Mouse (Mus musculus) retina, postnatal 7 days (tissue): ENCODE data around the gene Tsnax.

Source experiments
- DNase-seq: peaks from one replicate; pipeline ENCODE4 v3.0.0-alpha.2; 2012; ENCODE audit warnings: low read depth, low spot score

Gene Tsnax

DNA sequence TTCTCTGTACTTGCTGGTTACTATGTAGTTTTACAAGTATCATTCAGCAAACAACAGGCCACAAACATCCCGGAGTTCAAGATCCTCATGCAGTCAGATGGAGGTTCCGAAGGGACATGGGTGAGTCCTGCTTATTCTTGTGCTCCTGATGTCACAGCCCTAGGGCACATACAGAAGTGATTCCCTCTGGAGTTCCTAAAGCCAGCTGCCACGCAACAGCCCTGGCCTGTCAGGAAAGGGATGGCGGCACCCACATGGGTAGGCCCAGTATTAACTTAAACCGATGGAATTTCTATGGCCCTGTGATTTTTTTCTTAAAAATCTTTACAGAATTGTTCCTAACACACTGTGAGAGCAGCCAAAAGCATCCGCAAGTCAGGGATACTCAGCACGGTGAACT is 30.6 kb downstream of the Tsnax start:
- DNase-seq = no peak

DNA sequence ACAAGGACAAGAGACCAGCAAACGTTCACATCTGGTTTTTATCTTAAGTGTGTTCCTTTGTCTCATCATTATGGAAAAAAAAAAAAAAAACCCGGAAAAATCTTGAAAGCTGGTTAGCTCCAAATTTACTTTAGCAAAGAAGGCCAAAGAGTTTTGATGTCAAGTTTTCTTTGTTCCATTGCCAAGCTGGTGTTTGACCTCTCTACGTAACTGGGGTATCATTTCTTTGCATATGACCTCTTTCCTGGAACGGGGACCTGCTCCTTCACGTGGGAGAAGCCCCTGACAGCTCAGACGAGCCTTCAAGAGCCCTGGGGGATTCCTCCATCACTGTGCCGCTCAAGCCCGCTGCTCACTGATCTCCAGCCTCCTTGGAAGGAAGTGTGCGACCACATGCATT is 31.1 kb downstream of the Tsnax start:
- DNase-seq = no peak

DNA sequence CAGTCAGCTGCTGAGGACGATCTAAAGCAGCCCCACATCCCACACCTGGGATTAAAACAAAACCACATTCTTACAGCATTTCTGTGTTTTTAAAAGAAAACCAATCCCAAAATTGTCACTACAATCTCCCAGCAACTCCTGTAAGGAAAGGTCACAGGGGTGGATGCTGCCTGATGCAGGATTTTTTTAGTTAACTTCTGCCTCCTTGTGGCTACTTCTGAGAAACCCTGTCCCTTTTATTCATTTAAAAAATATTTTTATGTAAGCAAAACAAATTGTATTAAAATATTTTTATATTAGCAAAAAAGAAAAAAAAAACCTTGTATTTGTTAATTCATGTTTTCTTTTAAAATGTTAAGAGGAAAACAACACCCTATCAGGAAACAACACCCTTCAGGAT is 33.0 kb downstream of the Tsnax start:
- no peak for DNase-seq

DNA sequence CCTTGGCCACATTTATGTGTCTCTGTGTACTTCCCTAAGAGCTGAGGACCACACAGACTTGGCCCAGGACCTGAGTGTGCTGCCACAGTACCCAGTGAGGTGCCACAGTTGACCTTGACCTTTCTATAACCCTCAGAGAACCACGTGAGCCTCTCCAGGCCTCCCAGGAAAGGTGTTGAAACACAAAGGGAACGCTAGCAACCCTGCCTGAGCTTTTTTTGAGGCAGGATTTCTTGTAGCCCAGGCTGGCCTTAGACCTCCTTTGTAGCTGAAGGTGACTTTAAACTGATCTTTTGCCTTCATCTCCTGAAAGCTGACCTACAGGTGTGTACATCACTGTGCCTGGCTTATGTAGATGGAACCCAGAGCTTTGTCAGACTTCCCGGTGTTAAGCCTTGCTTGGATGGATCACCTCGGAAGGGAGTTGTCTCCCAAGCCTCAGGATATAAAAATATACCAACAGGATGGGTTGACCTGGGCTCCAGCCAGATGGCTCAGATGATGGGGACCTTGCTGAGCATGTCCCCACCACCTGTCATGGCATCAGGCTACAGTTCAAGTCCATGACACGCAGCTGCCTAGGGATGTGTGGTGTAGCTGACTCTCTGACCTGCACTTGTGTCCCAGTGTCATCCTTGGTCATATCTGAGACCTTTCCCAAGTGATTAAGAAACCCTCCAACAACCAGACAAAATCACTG is 36.4 kb downstream of the Tsnax start:
- no peak for DNase-seq

DNA sequence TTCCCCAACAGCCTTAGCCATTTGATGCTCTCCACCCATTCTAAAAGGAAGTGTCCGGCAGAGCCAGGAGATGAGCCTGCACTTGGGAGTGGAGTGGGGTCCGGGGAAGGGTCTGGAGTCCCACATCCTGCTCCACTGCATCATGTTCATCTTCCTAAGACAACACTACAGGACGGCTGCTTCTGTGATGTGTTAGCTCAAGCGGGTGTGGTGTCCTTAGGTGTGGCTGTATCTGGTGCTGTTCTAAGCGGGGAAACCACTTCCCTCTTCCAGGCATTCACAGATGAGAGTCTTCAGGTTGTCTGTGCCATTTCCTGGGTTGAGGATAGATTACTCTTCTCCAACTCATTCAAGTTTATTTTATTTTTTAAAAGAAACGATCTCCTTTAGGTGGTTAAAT is 37.0 kb downstream of the Tsnax start:
- no peak for DNase-seq

DNA sequence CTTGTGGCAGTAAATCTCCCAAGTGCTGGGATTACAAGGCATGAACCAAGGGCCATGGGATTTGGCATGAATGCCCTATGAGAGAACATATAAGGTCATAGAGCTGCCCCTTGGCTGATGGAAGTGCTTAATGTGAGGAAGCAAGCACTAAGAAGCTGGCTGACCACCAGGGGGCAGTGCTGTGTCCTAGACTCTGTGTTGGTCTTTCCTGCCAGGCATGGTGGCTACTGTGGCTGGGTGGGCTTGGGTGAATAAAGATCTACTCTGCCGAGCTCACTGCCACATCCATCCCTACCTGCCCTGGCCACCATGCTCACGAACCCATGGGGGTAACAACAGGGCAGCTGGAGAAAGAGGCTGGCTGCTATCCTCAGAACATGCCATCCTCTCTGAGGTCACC is 39.2 kb downstream of the Tsnax start:
- DNase-seq = peak; percentile 65

DNA sequence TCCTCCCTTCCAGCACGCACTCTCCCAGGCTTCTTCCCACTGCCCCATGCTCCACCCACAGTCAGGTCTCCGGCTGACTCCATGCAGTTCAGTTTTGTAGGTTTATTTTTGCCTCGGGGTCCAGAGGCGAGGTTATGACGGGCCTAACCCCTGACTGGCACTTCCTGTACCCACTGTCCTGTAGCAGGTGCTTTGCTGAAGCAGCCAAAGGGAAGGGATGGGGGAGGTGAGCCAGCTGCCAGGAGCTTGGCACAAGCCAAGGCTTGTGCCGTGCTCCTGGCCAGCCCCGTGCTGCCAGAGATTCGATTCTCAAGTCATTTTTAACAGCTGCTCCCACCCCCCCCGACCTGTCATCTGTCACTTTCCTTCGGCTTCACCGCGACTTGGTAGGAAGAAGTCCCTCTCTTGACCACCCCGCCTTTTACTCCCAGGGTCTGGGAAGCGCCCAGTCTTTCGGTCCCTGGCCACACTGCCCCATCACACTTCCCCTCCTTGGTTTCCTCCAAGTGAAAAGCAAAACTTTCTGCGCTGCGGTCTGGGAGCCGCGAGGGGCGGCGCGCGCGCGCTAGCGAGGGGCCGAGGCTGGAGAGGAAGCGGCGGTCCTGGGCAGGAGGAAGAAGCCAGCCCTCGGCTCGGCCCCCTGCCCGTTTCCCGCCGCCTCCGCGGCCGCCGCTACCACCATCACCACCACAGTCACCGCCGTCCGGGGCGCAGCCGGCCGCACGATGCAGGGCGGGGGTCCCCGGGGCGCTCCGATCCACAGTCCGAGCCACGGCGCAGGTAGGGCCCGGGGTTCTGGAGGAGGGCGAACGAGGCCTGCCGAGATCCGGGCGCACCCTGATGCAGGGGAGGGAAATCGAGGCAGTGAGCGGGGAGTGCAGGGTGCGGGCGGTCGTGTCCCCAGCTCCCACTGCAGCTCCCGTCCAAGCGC is 41.0 kb downstream of the Tsnax start, which contains the start of gene Disc1:
Disc1 (plus strand) TSS at position 691 of the 931 bp plus-strand sequence.
- DNase-seq = no peak

DNA sequence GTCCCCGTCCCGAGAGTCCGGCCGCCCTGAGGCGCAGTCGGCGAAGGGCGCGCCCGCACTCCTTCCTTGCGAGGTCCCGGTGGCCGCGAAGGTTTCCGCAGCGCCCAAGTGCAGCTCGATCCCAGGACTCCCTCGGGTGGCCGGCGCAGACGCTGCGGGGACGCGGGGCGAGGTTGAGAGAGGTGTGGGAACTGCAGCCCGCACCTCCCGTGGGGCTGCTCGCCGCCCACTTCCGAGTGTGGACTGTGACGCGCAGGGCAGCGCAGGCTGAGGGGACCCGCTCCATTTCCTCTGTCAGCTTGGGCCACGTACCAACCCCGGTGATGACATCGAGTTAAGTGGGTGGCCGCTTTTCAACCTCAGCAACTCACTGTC is 41.6 kb downstream of the Tsnax start:
- DNase-seq = no peak

DNA sequence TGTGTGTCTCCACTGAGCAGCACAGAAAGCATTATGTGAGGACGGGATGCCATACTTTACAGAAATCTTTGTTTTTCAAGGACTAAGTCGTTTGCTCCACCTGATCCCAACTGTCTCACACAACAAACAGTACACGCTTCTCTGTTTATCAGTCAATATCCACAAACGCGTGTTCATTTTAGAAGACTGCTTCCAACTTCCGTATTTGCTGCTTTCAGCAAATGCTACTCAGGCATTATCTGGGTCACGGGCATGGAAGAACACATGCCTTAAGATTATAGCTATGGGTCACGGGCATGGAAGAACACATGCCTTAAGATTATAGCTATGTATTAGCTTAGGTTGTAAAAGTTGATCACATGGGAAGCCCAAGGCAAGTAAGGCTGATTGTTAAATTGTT is 48.1 kb downstream of the Tsnax start:
- DNase-seq = no peak

DNA sequence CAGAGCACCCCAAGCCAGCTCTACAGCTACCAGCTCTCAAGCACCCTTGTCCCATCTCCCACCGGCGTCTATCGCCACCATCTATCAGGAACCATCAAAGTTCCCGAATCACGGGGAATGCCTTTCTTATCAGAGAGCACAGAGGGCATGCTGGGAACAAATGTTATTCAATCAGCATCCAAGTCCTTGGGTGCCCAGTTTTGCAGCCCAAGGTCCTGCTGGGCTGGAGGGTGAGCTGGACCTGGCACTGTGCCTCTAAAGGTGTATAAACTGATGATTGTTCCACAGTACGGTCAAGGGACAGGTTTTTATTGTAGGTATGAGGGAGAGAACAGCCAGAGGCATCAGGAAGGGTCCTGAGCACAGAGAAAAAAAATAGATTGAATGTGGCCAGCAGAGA is 52.8 kb downstream of the Tsnax start:
- no peak for DNase-seq

DNA sequence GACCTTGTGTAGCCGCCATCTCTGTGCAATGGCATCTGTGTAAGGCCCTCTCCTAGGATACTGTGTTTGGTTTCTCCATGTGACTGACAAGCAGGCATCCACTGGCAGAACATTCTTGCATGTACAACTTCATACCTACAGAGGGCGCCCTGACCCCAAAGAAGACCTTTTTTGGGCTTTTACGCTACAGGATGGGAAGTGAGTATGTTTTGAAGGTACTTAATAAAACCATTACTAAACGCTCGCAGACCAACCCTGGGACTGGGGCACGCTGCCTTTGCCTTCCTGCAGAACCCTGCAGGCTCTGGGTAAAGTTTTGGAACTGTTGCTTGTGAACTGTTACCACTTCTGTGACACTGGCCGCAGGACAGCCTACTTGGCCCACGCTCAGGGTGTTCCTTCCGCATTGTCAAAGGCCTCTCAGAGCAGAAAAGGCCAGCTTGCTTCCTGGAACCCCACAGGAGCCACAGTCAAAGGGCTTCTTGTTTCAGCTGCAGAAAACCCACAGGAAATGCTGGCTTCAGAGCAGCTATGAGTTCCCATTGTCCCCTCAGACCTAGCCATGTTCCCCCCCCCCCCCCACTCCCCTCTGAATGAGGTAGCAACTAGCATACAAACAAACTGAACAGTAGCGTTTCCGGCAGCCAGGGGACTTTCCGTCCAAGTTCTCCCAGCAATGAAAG is 54.3 kb downstream of the Tsnax start:
- DNase-seq = no peak

DNA sequence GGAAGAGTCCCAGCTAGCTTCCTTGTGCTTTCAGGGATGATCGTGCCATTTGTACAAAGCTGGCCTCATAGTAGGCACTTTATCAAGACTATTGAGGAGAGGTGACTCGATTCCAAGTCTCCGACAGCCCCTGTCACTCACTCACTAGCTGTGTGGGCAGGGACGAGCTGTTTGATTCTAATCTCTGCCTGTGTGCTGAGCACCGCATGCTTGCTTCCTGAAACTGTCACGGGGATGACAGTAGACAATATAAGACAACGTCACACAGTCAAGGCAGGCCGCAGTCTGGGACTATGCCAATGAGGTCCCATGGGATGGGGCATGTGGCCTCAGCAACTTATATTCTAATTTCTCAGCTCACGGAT is 54.8 kb downstream of the Tsnax start:
- DNase-seq = no peak

DNA sequence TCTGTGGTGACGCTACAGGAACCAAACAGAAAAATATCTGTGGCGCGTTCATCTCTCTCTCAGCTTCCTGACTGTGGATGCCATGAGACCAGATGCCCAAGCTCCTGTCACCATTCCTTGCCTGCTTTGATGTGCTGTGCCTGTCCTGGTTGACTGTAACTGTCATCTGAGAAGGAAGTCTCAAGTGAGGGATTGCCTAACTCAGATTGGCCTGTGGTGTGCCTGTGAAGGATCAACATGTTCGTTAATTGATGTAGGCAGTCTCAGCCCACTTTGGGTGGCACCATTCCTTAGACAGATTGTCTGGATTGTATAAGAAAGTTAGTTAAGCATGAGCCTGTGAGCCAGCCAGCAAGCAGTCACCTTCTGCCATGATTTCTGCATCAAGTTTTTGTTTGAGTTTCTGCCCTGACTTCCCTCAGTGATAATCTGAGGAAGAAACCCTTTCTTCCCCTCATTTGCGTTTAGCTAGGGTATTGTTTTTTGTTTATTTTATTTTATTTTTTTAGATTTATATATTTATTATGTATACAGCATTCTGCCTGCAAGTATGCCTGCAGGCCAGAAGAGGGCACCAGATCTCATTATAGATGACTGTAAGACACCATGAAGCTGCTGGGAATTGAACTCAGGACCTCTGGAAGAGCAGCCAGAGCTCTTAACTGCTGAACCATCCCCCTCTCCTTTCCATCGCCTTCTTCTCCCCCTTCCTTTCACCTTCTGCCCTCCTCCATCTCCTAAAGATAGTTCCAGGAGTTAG is 55.5 kb downstream of the Tsnax start:
- DNase-seq = no peak

DNA sequence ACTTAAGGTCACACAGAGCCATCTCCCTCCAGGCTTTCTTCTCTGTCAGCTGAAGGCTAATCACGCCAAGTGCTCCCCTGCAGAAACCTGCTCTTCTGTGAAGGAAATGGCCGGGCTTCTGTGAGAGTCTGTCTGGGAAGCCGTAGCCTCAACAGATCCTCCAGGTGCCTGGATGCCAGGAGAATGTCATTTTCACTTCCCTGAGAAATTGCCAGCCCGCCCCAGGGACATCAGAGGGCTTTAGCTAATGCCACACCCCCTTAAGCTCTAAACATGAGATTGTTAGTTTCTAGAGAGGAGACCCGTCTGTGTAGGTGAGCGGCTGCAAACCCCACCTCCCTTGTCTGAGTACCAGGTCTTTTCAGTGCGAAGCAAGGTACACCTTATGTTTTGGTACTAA is 56.5 kb downstream of the Tsnax start:
- no peak for DNase-seq

DNA sequence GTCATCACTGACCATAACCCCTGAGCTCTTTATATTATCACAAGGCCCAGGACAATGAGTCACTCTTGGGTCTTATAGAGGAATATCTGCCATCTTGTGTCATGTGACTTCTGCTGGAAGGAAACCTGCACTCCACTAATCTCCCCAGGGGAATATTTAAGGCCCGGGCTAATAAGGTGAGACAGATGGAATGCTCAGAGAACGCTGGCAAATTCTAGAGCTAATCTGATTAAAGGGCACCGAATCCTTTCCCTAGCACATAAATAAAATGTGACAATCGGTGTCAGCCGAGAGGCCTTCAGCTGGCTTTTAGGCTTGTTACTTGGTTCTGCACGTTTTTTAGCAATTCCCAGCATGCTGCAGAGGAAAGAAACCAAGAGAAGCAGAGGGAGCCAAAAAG is 56.9 kb downstream of the Tsnax start:
- DNase-seq = peak; percentile 55

DNA sequence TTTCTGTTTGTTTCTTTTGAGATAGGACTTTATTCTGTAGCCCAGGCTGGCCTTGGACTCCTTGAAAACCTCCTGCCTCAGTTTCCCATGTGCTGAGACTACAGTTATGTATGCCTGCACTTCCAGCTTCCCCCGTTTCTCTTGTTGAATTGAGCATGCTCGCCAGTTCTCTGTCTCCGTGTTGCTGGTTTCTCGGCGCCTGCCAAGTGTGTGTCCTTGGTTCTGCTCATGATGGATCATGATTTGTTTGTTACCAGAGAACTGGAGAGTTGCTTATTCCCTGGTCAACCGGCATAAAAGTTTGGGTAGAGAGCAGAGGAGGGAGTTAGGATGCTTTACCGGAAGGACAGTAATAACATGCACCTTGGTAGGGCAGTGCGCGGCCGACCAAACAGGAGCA is 61.3 kb downstream of the Tsnax start:
- DNase-seq = no peak

DNA sequence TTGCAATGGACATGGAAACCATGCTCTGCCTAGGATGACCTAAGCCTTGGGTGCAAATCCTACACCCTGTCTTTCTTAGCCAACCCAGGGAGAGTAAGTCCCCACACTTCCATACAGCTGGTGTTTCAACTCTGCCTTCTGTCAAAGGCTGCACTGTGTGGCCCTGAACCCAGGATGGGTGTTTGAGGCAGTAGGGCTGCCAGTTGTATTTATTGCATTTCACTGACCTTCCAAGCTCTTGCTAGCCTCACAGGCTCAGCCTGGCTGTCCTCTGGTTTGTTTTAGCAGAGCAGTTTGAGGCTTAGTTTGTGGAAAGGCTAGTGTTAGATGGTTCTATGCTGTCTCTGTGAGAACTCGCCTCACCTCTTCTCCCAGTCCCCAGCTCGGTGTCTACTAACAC is 61.8 kb downstream of the Tsnax start:
- no peak for DNase-seq

DNA sequence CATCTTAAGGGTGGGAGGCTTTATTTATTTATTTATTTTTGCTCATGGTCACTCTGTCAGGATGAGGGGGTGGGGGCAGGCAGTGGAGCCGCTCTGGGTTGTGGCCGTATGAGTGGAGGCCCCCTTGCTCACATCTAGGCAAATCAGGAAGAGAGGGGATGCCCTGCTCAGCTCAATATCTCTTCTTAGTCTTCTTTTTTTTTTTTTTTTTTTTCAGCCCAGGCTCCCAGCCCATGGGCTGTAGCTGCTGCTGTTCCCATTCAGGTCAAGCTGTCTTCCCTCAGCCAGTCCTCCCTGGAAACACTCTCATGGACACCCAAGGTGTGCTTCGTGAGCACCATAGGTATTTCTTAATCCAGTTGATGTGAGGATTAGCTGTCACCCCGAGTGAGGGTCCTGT is 62.6 kb downstream of the Tsnax start:
- DNase-seq = no peak

DNA sequence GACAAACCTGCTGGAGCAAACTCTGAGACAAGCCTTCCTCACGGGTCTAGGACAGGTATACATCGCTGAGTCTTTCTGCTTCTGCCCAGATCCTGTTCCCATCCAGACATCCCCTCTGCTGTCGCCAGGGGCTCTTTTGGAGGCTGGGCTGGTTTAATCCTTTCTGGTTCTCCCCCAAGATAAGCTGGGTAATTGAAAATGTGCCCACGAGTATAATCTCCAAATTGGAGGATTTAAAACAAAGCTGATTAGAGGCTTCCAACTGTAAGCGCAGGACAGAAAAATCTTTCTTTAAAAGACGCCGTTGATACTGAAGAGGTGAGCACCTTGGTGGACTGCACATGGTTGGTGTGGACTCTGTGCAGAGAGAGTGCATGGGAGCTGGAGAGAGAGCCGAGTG is 64.5 kb downstream of the Tsnax start:
- peak; percentile 75 for DNase-seq

DNA sequence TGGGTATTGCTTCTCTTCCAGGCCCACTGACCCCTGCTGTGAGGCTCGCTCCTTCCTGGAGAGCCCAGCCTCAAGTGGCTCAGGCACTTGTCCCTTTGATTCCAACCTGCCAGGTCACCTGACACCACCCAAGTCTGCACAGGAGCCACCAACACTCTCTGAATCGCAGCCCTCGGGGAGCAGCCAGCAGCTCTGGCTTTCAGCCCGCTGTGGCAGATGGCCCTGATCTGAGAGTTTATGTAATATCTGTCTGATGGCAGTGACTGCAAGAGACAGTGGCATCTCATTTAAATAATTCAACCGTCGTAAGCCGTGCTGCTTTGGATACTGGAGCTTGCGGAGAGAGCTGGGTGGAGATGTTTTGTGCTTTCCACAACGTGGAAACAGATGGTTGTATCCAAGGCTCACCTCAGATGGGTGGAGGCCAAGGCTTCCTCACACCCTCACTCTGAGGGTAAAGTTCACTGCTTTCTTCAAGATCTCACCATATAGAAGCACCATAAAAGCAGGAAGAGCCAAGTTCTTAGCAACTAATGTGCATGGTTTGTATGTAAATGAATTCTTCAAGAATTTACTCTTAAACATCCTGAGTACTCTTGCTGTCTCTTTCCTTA is 66.1 kb downstream of the Tsnax start:
- peak; percentile 41 for DNase-seq
